Mouse (Mus musculus) MEL-GATA-1-ER (cell line): ENCODE measurements around the gene Afg1l.

ENCODE experiments used
- DNase-seq: peaks from one replicate; pipeline ENCODE4 v3.0.0-alpha.2; 2012; ENCODE audit warnings: low read depth; ENCODE audit errors: extremely low read depth

Gene Afg1l

GRCm38 (mm10) chr10:42477550-42478340 lies 620 bp downstream of the Afg1l start:
- peak; percentile 9 for DNase-seq

GRCm38 (mm10) chr10:42476774-42477475 lies 1.4 kb downstream of the Afg1l start:
- peak; percentile 17 for DNase-seq

GRCm38 (mm10) chr10:42474946-42475514 lies 3.3 kb downstream of the Afg1l start:
- no peak for DNase-seq

- no peak for DNase-seq
Observed at GRCm38 (mm10) chr10:42464805-42465204, 13.6 kb downstream of the Afg1l start.

- no peak for DNase-seq
Observed at GRCm38 (mm10) chr10:42464224-42464623, 14.1 kb downstream of the Afg1l start.

GRCm38 (mm10) chr10:42457557-42458191 lies 20.7 kb downstream of the Afg1l start:
- DNase-seq = no peak

- DNase-seq = no peak
Observed at GRCm38 (mm10) chr10:42455981-42456380, 22.4 kb downstream of the Afg1l start.

- no peak for DNase-seq
Observed at GRCm38 (mm10) chr10:42454690-42455089, 23.7 kb downstream of the Afg1l start.

GRCm38 (mm10) chr10:42454266-42454665 lies 24.1 kb downstream of the Afg1l start:
- no peak for DNase-seq

- DNase-seq = no peak
Observed at GRCm38 (mm10) chr10:42449672-42450071, 28.7 kb downstream of the Afg1l start.

GRCm38 (mm10) chr10:42448371-42448770 lies 30.0 kb downstream of the Afg1l start:
- DNase-seq = no peak

GRCm38 (mm10) chr10:42446145-42446544 lies 32.2 kb downstream of the Afg1l start:
- DNase-seq = no peak

GRCm38 (mm10) chr10:42436842-42437805 lies 41.2 kb downstream of the Afg1l start:
- DNase-seq = peak; percentile 6

- DNase-seq = no peak
Observed at GRCm38 (mm10) chr10:42417530-42418174, 60.7 kb downstream of the Afg1l start.

GRCm38 (mm10) chr10:42415821-42416470 lies 62.4 kb downstream of the Afg1l start:
- no peak for DNase-seq

- DNase-seq = no peak
Observed at GRCm38 (mm10) chr10:42410748-42411537, 67.4 kb downstream of the Afg1l start.

- no peak for DNase-seq
Observed at GRCm38 (mm10) chr10:42390436-42390835, 87.9 kb downstream of the Afg1l start.

GRCm38 (mm10) chr10:42388181-42388580 lies 90.2 kb downstream of the Afg1l start:
- no peak for DNase-seq
